Mouse (Mus musculus) hindbrain, embryonic 11.5 days (tissue): Measurements from ENCODE around the gene Kcnq4. TPM values are rescaled to one million over a fixed set of nuclear protein-coding genes. Genes with fewer than 3 reads are reported as not detected.

Experiments used
- ATAC-seq: fragments of 200-750 bp; cut with Nextera tagmentation; 2 replicates; pipeline ENCODE4 v1.8.0; 2017; ENCODE audit warnings: mild to moderate bottlenecking, moderate TSS enrichment, moderate library complexity; ENCODE audit not compliant: low FRiP score
- DNase-seq: peaks from one replicate; pipeline ENCODE4 v3.0.0-alpha.2; 2015; ENCODE audit warnings: low spot score
- H3K27ac ChIP-seq: fragments of 300-500 bp; sonication (generic); 2 replicates; pipeline ENCODE4 v1.5.1; 2014; ENCODE audit warnings: mild to moderate bottlenecking, low read depth, low read length
- H3K27me3 ChIP-seq: fragments of 300-500 bp; sonication (generic); 2 replicates; pipeline ENCODE4 v1.6.1; 2014; ENCODE audit warnings: mild to moderate bottlenecking, low read length, moderate library complexity, mixed read lengths; ENCODE audit not compliant: control insufficient read depth, insufficient read depth
- H3K36me3 ChIP-seq: fragments of 300-500 bp; sonication (generic); 2 replicates; pipeline ENCODE4 v1.6.1; 2014; ENCODE audit warnings: mild to moderate bottlenecking, low read length, moderate library complexity, mixed read lengths; ENCODE audit not compliant: control insufficient read depth, insufficient read depth
- H3K4me1 ChIP-seq: fragments of 300-500 bp; sonication (generic); replicated peaks from 2 replicates; pipeline ENCODE4 v1.6.1; 2014; ENCODE audit warnings: low read length, mixed read lengths; ENCODE audit not compliant: control insufficient read depth, insufficient read depth
- H3K4me2 ChIP-seq: fragments of 300-500 bp; sonication (generic); replicated peaks from 2 replicates; pipeline ENCODE4 v1.6.1; 2014; ENCODE audit warnings: mild to moderate bottlenecking, low read depth, low read length
- H3K4me3 ChIP-seq: fragments of 300-500 bp; sonication (generic); 2 replicates; pipeline ENCODE4 v1.5.1; 2014; ENCODE audit warnings: low read depth, low read length
- H3K9ac ChIP-seq: fragments of 300-500 bp; sonication (generic); 2 replicates; pipeline ENCODE4 v1.6.1; 2014; ENCODE audit warnings: low read depth, low read length
- H3K9me3 ChIP-seq: fragments of 300-500 bp; sonication (generic); 2 replicates; pipeline ENCODE4 v1.6.1; 2016; ENCODE audit warnings: low read length; ENCODE audit not compliant: control insufficient read depth
- WGBS: fragments of 180-500 bp; shearing (Covaris S2); extraction: QIAGEN DNeasy Blood & Tissue Kit; methylation state at CpG from one replicate; pipeline ENCODE4 v1.1.7; 2014; 5-methylcytosine and 5-hydroxymethylcytosine counted together
- polyA plus RNA-seq: library from polyadenylated mRNA; unstranded; fragments of >200 nt; fragmentation: Nextera tagmentation; extraction: Ambion mirVana; gene quantifications from 2 replicates; pipeline ENCODE4 v1.2.1, GENCODE M21; 2014

Kcnq4 gene
- polyA plus RNA-seq, 1 experiment from 2014 or later = 2.4 TPM

DNA sequence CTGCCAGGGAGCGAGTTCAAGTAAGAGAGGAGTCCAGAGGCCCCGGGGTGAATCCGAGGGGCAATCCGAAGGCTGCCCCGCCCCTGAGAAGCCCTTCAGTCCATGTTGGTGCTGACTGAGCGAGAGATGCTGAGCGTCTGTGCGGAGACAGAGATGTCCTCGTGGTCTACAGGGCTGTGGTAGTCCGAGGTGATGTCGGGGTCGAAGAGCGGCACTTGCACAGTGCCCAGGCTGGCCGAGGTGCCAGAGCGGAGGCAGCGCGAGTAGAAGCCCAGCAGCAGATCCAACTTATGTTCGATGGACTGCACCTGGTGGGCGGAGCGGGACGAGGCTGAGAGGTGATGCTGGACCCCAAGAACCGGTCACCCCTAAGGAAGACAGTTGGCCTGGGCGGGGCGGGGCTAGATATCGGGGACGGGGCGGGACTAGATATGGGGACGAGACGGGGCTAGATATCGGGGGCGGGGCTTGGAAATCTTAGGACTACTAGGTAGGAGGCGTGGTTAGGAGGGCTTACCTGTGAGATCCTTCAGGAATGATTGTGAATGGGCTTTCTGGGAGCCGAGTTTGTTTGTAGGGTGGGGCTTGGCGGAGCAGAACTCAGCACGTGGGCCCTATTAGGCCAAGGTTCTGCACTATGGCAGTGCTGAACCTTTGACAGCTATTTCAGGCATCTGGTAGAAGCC, 50.5 kb downstream of the Kcnq4 start:
- Histone ChIP-seq H3K9ac (no peak overlapping the region), H3K4me1 (no peaks in the 10 kb centered on the region), H3K4me2 (no peak overlapping the region; the same call in 1 of the 2 replicates), H3K4me3 (no peak overlapping the region), H3K27ac (no peak overlapping the region), H3K9me3 (no peaks in the 10 kb centered on the region), H3K36me3 (no peaks in the 10 kb centered on the region), H3K27me3 (peaks cover 9% of the 10 kb centered on the region)
- WGBS = 18% methylated on average over 35 of the region's 35 CpGs
- DNase-seq = no peak
- 0 out of 2 replicates have a peak, but pooled peaks have one; percentile 35 for ATAC-seq

DNA sequence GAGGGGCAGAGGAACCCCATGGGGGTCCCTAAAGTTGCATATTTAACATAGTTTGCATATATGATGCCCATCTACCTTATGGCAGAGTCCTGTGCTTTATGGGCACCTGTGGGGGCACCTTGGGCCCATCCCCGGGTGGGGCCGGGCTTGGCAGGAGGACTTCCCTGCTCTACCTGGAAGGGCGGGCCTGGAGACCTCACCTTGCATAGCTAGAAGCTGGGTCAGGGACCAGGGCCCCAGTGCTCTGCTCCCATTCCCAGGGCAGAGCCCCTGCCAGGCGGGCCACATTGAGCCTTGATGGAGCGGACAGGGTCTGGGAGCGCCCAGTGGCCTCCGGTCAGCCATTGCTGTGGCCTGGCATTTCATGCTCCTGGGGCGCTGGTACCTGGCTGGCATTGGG, 51.1 kb downstream of the Kcnq4 start:
- Histone ChIP-seq H3K4me1 (no peaks in the 10 kb centered on the region), H3K27me3 (peaks cover 9% of the 10 kb centered on the region), H3K36me3 (no peaks in the 10 kb centered on the region), H3K9ac (no peak overlapping the region), H3K4me3 (no peak overlapping the region), H3K4me2 (no peak overlapping the region), H3K9me3 (no peaks in the 10 kb centered on the region), H3K27ac (no peak overlapping the region)
- ATAC-seq (peak; percentile 27; the same call in 1 of the 2 replicates), DNase-seq (no peak)
- 91% methylated on average over 8 of the region's 8 CpGs for WGBS

DNA sequence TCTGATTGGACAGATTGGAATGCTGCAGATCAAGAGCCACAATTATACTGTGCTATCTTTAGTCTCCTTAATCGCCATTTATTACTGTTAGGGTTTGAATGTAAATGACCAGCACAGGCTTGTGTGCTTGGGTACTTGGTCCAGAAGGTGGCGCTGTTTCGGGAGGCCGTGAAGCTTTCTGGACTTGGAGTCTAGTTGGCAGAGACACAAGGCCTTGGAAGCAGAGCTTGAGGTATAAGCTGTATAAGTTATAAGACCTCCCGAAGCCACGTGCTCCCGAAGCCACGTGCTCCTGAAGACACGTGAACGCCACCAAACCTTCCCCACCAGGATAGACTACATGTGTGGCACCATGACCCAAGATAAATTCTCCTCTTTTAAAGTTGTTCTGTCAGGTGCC, 55.7 kb downstream of the Kcnq4 start:
- 35% methylated on average over 10 of the region's 10 CpGs for WGBS
- ATAC-seq = no peak

DNA sequence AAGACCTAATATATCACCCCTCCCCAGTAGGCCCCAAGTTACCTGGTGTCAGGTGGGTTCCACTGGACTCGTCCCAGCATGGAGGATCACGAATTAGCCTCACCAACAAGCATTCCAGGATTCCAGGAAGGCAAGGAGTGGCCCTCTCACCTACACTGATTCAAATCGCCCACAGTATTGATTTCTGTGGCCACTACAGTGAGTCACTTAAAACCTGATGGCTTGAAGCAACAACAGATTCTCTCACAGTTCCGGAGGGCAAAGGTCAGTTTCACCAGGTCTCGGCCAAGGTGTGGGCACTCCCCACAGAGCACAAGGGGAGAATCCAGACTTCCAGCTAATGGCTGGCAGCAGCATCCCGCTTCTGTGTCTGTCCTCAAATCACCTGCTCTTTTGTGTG, 59.1 kb downstream of the Kcnq4 start:
- H3K36me3 ChIP-seq = no peaks in the 10 kb centered on the region
- no peaks in the 10 kb centered on the region for H3K27me3 ChIP-seq
- ATAC-seq (no peak), DNase-seq (no peak)
- no peaks in the 10 kb centered on the region for H3K4me1 ChIP-seq
- H3K9me3 ChIP-seq = no peaks in the 10 kb centered on the region
- 70% methylated on average over 6 of the region's 6 CpGs for WGBS
- H3K27ac ChIP-seq = no peak overlapping the region
- H3K4me3 ChIP-seq = no peak overlapping the region
- H3K4me2 ChIP-seq = no peak overlapping the region
- H3K9ac ChIP-seq = no peak overlapping the region

More for the DNA sequence above, 55.7 kb downstream of the Kcnq4 start:
- H3K9ac ChIP-seq = no peak overlapping the region
- H3K9me3 ChIP-seq = no peaks in the 10 kb centered on the region
- H3K27me3 ChIP-seq = peaks cover 6% of the 10 kb centered on the region
- no peak overlapping the region for H3K27ac ChIP-seq
- H3K36me3 ChIP-seq = no peaks in the 10 kb centered on the region
- H3K4me2 ChIP-seq = no peak overlapping the region
- H3K4me1 ChIP-seq = no peaks in the 10 kb centered on the region
- H3K4me3 ChIP-seq = no peak overlapping the region
- peak; percentile 77 for DNase-seq

DNA sequence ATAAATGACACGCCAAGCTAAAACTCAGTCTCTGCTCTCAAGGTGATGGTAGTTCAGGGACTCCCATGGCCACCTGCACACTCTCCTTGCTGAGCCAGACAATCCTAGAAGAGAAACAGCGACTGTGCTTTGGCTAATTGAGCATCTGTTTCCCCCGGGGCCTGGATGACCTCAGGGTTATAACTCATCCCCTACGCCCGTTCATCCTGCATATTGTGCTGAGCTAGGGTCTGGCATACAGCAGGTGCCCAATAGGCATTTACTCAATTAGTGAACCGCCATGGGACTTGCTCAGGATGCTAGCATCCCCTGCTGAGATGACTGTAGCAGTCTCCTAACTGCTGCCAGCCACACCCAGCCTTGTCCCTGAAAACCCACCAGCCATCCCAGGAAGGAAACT, 61.1 kb downstream of the Kcnq4 start:
- H3K36me3 ChIP-seq = no peaks in the 10 kb centered on the region
- peak; percentile 25; the same call in 1 of the 2 replicates for ATAC-seq

DNA sequence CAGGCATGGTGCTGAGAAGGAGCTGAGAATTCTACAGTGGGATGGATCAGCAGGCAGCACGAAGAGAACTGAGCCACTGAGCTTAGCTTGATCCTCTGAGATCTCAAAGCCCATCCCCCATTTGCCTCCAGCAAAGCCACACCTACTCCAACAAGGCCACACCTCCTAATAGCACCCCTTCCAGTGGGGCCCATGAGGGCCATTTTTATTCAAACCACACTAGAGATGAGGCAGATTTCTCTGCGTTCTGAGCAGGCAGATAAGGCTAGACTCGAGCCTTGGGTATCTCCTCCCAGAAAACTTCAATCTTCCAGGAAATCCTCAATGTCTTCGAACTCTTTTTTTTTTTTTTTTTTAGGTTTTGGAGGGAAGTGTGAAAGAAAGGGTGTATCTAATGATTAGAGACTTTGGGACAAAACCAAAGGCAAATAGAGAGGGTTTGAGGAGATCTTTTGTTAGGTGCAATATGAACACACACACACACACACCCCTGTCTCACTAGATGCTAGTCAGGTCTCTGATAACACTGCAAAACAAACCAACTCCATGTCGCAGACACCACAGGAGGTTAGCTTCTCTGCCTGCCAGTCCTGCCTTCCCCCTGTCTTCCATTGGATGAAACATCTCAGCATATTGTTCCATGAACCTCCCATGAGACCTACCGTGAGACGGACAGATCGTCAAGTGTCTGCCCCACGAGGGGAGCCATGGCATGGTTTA, 65.0 kb downstream of the Kcnq4 start:
- Histone ChIP-seq H3K4me2 (no peak overlapping the region), H3K4me1 (no peaks in the 10 kb centered on the region), H3K4me3 (no peak overlapping the region), H3K36me3 (no peaks in the 10 kb centered on the region), H3K27me3 (no peaks in the 10 kb centered on the region), H3K9me3 (no peaks in the 10 kb centered on the region), H3K9ac (no peak overlapping the region), H3K27ac (no peak overlapping the region)
- ATAC-seq (no peak), DNase-seq (no peak)
- 49% methylated on average over 9 of the region's 9 CpGs for WGBS

More for the DNA sequence above, 61.1 kb downstream of the Kcnq4 start:
- Histone ChIP-seq H3K9me3 (no peaks in the 10 kb centered on the region), H3K9ac (no peak overlapping the region), H3K27ac (no peak overlapping the region), H3K4me1 (no peaks in the 10 kb centered on the region), H3K27me3 (no peaks in the 10 kb centered on the region), H3K4me3 (no peak overlapping the region), H3K4me2 (no peak overlapping the region)
- DNase-seq = peak; percentile 34
- 45% methylated on average over 6 of the region's 6 CpGs for WGBS

DNA sequence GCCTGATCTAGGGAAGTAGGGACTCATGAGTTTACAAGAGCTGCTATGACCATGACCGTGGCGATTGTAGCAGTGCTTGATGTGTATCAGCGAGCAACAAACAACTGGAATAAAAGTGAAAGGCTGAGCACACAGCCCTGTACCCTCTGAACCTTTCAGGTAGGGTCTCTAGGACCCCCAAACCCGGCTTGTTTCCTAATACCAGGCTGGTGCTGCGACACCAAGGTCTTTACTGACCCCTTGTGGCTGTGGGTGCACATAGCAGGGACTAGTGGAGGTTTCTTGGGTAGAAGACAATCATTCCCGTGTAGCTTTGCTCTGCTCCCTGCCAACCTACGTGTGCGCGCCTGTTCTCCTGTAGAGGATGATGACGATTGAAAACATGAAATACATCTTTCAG, 66.2 kb downstream of the Kcnq4 start:
- Histone ChIP-seq H3K4me1 (no peaks in the 10 kb centered on the region), H3K4me3 (no peak overlapping the region), H3K4me2 (no peak overlapping the region), H3K9me3 (no peaks in the 10 kb centered on the region), H3K9ac (no peak overlapping the region), H3K27ac (no peak overlapping the region), H3K36me3 (no peaks in the 10 kb centered on the region), H3K27me3 (no peaks in the 10 kb centered on the region)
- DNase-seq (peak; percentile 83), ATAC-seq (peak; percentile 54; the same call in 1 of the 2 replicates)
- 31% methylated on average over 10 of the region's 10 CpGs for WGBS

DNA sequence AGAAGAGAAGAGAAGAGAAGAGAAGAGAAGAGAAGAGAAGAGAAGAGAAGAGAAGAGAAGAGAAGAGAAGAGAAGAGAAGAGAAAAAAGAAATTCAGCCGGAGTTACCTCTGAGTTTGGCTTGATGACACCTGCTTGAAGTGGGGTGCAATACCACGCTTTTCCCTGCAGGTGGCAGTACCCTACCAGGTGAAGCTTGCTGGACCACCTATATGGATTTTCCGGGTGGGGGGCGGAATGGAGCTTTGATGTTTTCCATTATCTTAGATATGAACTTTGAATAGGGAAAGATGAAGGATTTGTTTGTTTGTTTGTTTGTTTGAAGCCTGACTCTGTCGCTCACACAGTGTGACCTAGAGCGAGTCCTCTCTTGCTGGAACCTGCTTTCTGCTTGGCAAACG, 67.5 kb downstream of the Kcnq4 start:
- Histone ChIP-seq H3K27me3 (no peaks in the 10 kb centered on the region), H3K4me3 (no peak overlapping the region), H3K4me1 (no peaks in the 10 kb centered on the region), H3K36me3 (no peaks in the 10 kb centered on the region), H3K27ac (no peak overlapping the region), H3K9ac (no peak overlapping the region), H3K9me3 (no peaks in the 10 kb centered on the region), H3K4me2 (no peak overlapping the region)
- WGBS = 55% methylated on average over 7 of the region's 7 CpGs
- ATAC-seq (no peak), DNase-seq (peak; percentile 45)

DNA sequence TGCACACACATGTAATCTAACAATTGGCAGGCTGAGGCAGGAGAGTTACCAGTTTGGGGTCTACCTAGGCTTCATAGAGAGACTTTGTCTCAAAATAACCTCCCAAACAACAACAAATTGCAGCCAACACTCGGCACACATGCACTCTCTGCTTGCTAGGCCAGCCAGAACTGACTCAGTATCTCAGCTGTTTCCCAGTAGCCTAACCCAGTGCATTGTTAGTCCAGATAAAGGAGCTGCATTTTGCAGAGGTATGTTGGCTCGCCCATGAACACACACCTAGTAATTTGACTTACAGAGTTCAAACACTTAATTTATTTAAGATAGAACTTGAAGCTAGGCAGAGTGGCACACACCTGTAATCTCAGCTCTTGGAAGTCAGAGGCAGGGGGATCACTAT, 72.8 kb downstream of the Kcnq4 start:
- 80% methylated on average over 2 of the region's 2 CpGs for WGBS
- Histone ChIP-seq H3K4me2 (no peak overlapping the region), H3K36me3 (no peaks in the 10 kb centered on the region), H3K4me1 (no peaks in the 10 kb centered on the region), H3K9me3 (no peaks in the 10 kb centered on the region), H3K27ac (no peak overlapping the region), H3K4me3 (no peak overlapping the region), H3K27me3 (no peaks in the 10 kb centered on the region), H3K9ac (no peak overlapping the region)
- DNase-seq (no peak), ATAC-seq (no peak)
